Mouse (Mus musculus) kidney, embryonic 15.5 days (tissue): ENCODE results near the gene Snai1. TPM values are rescaled to one million over a fixed set of nuclear protein-coding genes. Genes with fewer than 3 reads are reported as not detected.
A peak's percentile ranks its signal among the peaks of the same experiment; 100 is the strongest.

Source experiments
- ATAC-seq: fragments of 200-750 bp; cut with Nextera tagmentation; replicated peaks from 2 replicates; pipeline ENCODE4 v1.8.0; 2017; ENCODE audit warnings: moderate TSS enrichment; ENCODE audit not compliant: low FRiP score
- H3K27ac ChIP-seq: fragments of 300-500 bp; sonication (generic); 2 replicates; pipeline ENCODE4 v1.5.1; 2015; ENCODE audit warnings: mild to moderate bottlenecking, inconsistent platforms
- H3K27me3 ChIP-seq: fragments of 300-500 bp; sonication (generic); 2 replicates; pipeline ENCODE4 v1.6.1; 2015; ENCODE audit warnings: inconsistent platforms
- H3K36me3 ChIP-seq: fragments of 300-500 bp; sonication (generic); 2 replicates; pipeline ENCODE4 v1.6.1; 2015; ENCODE audit warnings: inconsistent platforms
- H3K4me1 ChIP-seq: fragments of 300-500 bp; sonication (generic); 2 replicates; pipeline ENCODE4 v1.6.1; 2015; ENCODE audit warnings: inconsistent platforms
- H3K4me2 ChIP-seq: fragments of 300-500 bp; sonication (generic); 2 replicates; pipeline ENCODE4 v1.6.1; 2015; ENCODE audit warnings: moderate library complexity, mild to moderate bottlenecking, inconsistent platforms
- H3K4me3 ChIP-seq: fragments of 300-500 bp; sonication (generic); replicated peaks from 2 replicates; pipeline ENCODE4 v1.5.1; 2015; ENCODE audit warnings: mild to moderate bottlenecking, inconsistent platforms
- H3K9ac ChIP-seq: fragments of 300-500 bp; sonication (generic); 2 replicates; pipeline ENCODE4 v1.6.1; 2015; ENCODE audit warnings: mild to moderate bottlenecking, inconsistent platforms
- H3K9me3 ChIP-seq: fragments of 300-500 bp; sonication (generic); replicated peaks from 2 replicates; pipeline ENCODE4 v1.6.1; 2016; ENCODE audit warnings: inconsistent platforms
- WGBS: fragments of 180-500 bp; shearing (Covaris S2); methylation state at CpG from one replicate; pipeline ENCODE4 v1.1.7; 2015; ENCODE audit warnings: mixed read lengths; 5-methylcytosine and 5-hydroxymethylcytosine counted together
- polyA plus RNA-seq: library from polyadenylated mRNA; unstranded; fragments of >200 nt; fragmentation: Nextera tagmentation; extraction: Ambion mirVana; gene quantifications from 2 replicates; pipeline ENCODE4 v1.2.1, GENCODE M21; 2015

Gene Snai1
- polyA plus RNA-seq, 1 experiment from 2014 or later = 37.7 TPM

DNA sequence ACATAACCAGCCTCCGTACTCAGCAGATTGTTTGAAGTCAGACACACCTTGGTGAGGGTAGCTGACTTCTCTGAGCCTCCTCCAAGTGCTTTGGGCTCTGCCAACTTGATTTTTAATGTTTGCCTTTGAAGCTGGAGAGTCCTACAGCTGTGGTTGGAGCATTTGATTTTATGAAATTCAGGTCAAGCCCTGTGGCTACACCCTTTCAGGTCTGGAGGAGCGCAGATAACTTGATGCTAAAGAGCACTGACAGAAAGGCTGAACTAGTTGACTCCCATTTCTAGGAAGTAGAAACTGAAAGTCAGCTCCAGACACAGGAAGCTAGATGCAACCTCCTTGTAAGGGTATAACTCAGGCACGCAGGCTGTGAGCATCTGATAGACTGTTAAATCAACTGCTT lies 32.9 kb upstream of the Snai1 start:
- 80% methylated on average over 3 of the region's 3 CpGs for WGBS
- H3K4me3 ChIP-seq = peak overlapping the region; percentile 2; the same call in 1 of the 2 replicates

DNA sequence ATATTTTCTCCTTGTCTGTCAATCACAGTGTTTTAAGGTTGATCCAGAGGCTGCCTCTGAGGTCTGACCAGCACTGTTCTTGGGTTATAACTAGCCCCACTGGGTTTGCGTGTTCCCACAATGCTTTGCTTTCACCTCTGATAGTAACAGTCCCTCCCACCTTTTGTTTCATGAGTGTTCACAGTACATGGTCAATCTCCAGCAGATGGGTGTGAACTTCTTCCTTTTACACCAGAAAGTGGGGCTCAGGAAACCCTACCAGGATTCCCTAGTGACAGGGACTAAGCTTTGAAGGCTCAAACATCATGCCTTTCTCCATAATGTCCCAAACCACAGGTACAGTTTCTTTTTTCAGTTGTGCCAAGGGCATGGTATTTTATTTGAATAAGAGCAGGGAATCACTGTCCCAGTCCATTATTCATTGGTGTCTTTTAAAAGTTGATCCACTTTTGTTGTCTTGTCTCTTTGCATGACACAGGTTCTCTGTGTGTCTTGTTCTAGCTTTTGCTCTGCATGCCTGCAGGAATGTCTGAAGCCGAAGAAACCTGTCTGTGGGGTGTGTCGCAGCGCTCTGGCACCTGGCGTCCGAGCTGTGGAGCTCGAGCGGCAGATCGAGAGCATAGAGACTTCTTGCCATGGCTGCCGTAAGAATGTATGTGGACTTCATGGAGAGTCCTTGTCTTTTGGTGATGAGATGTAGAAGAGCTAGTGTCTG lies 31.3 kb upstream of the Snai1 start:
- H3K27ac ChIP-seq = no peak overlapping the region
- peaks cover 23% of the 10 kb centered on the region for H3K4me1 ChIP-seq
- H3K4me3 ChIP-seq = no peak overlapping the region
- WGBS = 91% methylated on average over 10 of the region's 10 CpGs
- no peaks in the 10 kb centered on the region for H3K27me3 ChIP-seq
- peaks cover 53% of the 10 kb centered on the region for H3K36me3 ChIP-seq
- H3K9ac ChIP-seq = no peak overlapping the region
- no peaks in the 10 kb centered on the region for H3K9me3 ChIP-seq
- no peak overlapping the region for H3K4me2 ChIP-seq
- no peak for ATAC-seq

More for the DNA sequence above, 32.9 kb upstream of the Snai1 start:
- ATAC-seq = no peak
- Histone ChIP-seq H3K9me3 (no peaks in the 10 kb centered on the region), H3K27ac (0 out of 2 replicates have a peak overlapping the region, but pooled peaks have one; percentile 9), H3K9ac (no peak overlapping the region), H3K27me3 (no peaks in the 10 kb centered on the region), H3K36me3 (peaks cover 38% of the 10 kb centered on the region), H3K4me2 (peak overlapping the region; percentile 92), H3K4me1 (peaks cover 23% of the 10 kb centered on the region)

DNA sequence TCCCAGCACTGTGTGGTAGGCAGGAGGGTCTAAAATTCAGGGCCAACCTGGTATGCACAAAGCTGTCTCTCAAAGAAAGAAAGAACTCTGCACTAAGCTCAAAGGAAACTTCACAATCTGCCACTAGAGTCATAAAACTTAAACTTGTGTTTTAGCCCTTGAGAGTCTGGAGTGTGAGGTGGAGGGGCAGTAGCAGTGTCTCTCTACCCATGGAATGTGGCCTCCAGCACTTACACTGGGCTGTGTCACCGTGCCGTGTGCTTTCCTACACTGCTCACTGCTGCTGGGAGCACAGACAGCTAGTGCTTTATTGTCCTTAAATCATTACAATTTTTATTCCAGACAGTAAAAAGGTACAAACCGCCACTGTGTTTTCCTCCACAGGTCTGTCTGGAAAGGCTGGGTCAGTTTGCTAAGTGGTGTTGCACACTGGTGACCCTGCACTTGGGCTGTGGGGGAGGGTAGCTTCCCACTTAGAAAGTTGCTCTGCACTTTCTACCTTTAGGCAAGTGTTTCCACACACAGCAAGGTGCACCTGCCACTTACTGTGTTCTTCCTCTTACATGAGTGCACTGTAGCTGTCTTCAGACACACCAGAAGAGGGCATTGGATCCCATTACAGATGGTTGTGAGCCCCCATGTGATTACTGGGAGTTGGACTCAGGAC lies 30.1 kb upstream of the Snai1 start:
- 79% methylated on average over 3 of the region's 3 CpGs for WGBS
- no peak for ATAC-seq

DNA sequence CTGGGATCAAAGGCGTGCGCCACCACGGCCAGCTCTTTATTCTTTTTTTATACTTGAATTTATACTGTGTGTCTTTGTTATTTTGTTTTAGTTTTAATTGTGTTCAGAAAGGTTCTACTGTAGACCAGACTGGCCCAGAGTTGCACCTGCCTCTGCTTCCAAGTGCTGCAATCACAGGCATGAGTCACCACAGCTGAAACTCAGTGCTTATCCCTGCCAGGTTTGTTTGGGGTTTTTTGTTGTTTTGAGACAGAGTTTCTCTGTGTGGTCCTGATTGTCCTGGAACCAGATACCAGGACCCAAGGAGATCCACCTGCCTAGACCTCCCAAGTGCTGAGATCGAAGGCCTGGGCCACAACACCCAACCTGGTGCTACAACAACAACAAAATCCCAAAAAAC lies 29.4 kb upstream of the Snai1 start:
- H3K9me3 ChIP-seq = no peaks in the 10 kb centered on the region
- no peak overlapping the region for H3K4me3 ChIP-seq
- H3K27me3 ChIP-seq = no peaks in the 10 kb centered on the region
- 95% methylated on average over 4 of the region's 4 CpGs for WGBS
- no peak for ATAC-seq
- peaks cover 18% of the 10 kb centered on the region for H3K4me1 ChIP-seq
- H3K4me2 ChIP-seq = no peak overlapping the region
- H3K9ac ChIP-seq = no peak overlapping the region
- H3K27ac ChIP-seq = no peak overlapping the region
- peaks cover 72% of the 10 kb centered on the region for H3K36me3 ChIP-seq

More for the DNA sequence above, 30.1 kb upstream of the Snai1 start:
- Histone ChIP-seq H3K27me3 (no peaks in the 10 kb centered on the region), H3K4me3 (no peak overlapping the region), H3K4me2 (no peak overlapping the region), H3K9me3 (no peaks in the 10 kb centered on the region), H3K9ac (no peak overlapping the region), H3K36me3 (peaks cover 65% of the 10 kb centered on the region), H3K4me1 (peaks cover 21% of the 10 kb centered on the region), H3K27ac (no peak overlapping the region)

DNA sequence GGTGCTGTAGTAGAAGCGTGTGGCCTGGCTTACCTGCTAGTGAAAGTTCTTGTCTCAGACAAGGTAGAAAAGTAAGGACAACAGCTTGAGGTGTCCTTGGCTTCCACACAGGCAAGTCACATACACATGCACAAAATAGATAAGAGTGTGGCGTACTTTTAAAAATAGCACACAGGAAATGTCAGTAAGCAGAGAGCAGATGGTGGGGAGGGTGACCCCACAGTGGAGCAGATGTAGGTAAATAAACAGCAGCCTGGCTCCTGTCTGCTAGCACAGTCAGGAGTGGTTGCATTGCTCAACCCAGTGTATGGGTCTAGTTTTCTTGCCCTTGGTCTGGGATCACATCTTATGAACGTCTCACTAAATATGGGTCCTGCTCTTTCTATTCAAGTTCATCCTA lies 27.5 kb upstream of the Snai1 start:
- WGBS = 75% methylated on average over 3 of the region's 3 CpGs

DNA sequence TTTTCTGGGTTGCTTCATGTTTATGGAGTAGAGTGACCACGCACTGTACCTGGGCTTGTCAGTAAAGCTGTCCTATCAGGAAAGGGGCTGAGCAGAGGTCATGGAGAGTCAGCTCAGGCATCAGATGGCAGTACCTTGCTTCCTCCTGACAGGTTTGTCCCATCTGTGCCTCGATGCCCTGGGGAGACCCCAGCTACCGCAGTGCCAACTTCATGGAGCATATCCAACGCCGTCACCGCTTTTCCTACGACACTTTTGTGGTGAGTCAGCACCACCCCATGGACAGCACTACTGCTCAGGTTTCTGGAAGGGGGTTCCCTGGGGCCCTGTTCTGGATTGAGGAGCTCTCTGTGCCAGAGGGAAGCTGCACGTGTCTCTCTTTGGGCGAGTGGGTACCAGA lies 25.6 kb upstream of the Snai1 start:
- ATAC-seq = no peak
- Histone ChIP-seq H3K36me3 (peaks cover 99% of the 10 kb centered on the region), H3K4me2 (no peak overlapping the region), H3K9ac (no peak overlapping the region), H3K4me3 (no peak overlapping the region), H3K9me3 (no peaks in the 10 kb centered on the region), H3K27ac (no peak overlapping the region), H3K27me3 (no peaks in the 10 kb centered on the region), H3K4me1 (no peaks in the 10 kb centered on the region)
- 97% methylated on average over 9 of the region's 9 CpGs for WGBS

More for the DNA sequence above, 27.5 kb upstream of the Snai1 start:
- Histone ChIP-seq H3K27ac (no peak overlapping the region), H3K9ac (no peak overlapping the region), H3K4me1 (peaks cover 2% of the 10 kb centered on the region), H3K4me2 (no peak overlapping the region), H3K4me3 (no peak overlapping the region), H3K27me3 (no peaks in the 10 kb centered on the region), H3K36me3 (peaks cover 91% of the 10 kb centered on the region), H3K9me3 (no peaks in the 10 kb centered on the region)
- no peak for ATAC-seq

DNA sequence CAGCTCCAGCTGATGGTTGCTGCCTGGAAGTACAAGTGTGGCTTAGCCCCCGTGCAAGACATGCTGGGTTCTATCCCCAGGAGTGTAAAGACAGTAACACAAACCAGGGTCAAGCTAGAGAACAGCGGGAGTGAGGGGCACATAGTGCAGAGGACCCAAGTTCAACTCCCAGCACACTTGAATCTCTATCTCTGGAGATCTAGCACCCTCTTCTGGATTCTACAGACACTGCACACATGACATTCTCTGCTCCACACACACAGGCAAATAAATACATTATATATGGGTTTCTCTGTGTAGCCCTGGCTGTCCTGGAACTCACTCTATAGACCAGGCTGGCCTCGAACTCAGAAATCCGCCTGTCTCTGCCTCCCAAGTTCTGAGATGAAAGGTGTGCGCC lies 25.0 kb upstream of the Snai1 start:
- no peaks in the 10 kb centered on the region for H3K27me3 ChIP-seq
- H3K9ac ChIP-seq = no peak overlapping the region
- no peaks in the 10 kb centered on the region for H3K9me3 ChIP-seq
- no peaks in the 10 kb centered on the region for H3K4me1 ChIP-seq
- H3K4me2 ChIP-seq = no peak overlapping the region
- WGBS = 90% methylated on average over 5 of the region's 5 CpGs
- ATAC-seq = no peak
- peaks cover 99% of the 10 kb centered on the region for H3K36me3 ChIP-seq
- no peak overlapping the region for H3K4me3 ChIP-seq
- H3K27ac ChIP-seq = no peak overlapping the region

DNA sequence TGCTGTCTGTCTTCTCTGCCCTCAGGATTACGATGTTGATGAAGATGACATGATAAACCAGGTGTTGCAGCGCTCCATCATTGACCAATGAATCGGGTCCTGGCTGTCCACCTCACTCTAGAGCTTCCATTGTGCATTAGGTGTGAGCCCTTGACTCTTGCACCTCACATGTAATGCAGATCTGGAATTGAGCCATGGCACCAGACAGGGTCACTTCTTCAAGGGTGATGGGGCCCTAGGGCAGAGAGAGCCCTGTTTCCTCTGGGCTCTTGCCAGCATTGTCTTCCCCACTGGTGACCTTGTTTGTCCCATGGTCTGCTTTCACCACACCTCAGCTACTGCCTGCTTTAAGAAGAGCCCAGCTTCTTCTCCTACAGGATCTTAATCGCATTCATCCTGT lies 23.4 kb upstream of the Snai1 start:
- ATAC-seq = no peak
- H3K9me3 ChIP-seq = no peaks in the 10 kb centered on the region
- H3K4me2 ChIP-seq = no peak overlapping the region
- no peaks in the 10 kb centered on the region for H3K4me1 ChIP-seq
- peaks cover 90% of the 10 kb centered on the region for H3K36me3 ChIP-seq
- no peaks in the 10 kb centered on the region for H3K27me3 ChIP-seq
- H3K9ac ChIP-seq = no peak overlapping the region
- no peak overlapping the region for H3K4me3 ChIP-seq
- no peak overlapping the region for H3K27ac ChIP-seq
- WGBS = 91% methylated on average over 4 of the region's 4 CpGs

DNA sequence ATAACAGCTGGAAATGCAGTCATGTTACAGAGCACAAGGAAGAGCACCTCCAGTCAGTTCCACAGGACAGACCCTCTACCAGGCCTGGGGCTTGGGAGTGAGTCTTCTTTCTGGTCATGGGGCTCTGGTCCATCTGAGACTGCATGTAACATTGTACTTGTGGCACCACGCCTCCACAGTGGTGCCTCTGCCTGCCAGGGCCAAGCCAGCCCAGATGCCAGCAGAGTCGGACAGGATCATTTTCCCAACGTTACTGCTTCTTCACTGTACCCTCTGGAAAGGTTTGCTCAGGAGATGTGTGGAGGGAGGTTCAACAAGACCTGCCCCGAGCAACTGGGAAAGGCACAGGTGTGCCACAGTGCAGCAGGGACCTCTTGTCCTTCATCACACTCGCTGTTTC lies 22.3 kb upstream of the Snai1 start:
- H3K27me3 ChIP-seq = no peaks in the 10 kb centered on the region
- ATAC-seq = no peak
- WGBS = 92% methylated on average over 5 of the region's 5 CpGs
- H3K9ac ChIP-seq = no peak overlapping the region
- no peaks in the 10 kb centered on the region for H3K9me3 ChIP-seq
- no peaks in the 10 kb centered on the region for H3K4me1 ChIP-seq
- peaks cover 87% of the 10 kb centered on the region for H3K36me3 ChIP-seq
- no peak overlapping the region for H3K4me3 ChIP-seq
- no peak overlapping the region for H3K27ac ChIP-seq
- H3K4me2 ChIP-seq = no peak overlapping the region

DNA sequence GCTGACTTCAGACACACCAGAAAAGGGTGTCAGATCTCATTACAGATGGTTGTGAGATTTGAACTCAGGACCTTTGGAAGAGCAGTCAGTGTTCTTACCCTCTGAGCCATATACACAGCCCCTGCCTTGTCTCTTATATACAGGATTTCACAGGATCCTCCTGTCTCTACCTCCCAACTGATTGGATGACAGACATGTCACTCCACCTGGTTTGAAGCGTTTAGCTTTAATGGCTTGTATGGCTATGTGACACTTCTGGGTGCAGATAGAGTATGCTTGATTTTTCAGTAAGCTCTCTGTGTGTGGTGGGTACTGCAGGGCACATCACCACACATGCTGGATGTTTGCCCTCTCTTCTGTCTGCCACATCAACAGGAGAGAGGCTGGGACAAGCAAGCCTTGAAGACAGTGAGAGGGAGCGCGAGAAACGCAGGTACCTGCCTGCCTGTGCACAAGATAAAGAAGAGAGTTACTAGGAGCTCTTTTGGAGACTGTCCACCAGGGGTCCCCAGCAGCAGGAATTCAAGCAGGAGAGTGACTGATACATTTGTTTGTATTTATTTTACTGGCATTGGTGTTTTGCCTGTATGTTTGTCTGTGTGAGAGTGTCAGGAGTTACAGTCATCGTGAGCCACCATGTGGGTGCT lies 18.3 kb upstream of the Snai1 start:
- no peak for ATAC-seq
- H3K27ac ChIP-seq = no peak overlapping the region
- no peak overlapping the region for H3K4me3 ChIP-seq
- H3K27me3 ChIP-seq = no peaks in the 10 kb centered on the region
- WGBS = 89% methylated on average over 5 of the region's 5 CpGs
- H3K4me2 ChIP-seq = no peak overlapping the region
- H3K9ac ChIP-seq = no peak overlapping the region
- H3K9me3 ChIP-seq = no peaks in the 10 kb centered on the region
- H3K36me3 ChIP-seq = peaks cover 46% of the 10 kb centered on the region
- no peaks in the 10 kb centered on the region for H3K4me1 ChIP-seq

DNA sequence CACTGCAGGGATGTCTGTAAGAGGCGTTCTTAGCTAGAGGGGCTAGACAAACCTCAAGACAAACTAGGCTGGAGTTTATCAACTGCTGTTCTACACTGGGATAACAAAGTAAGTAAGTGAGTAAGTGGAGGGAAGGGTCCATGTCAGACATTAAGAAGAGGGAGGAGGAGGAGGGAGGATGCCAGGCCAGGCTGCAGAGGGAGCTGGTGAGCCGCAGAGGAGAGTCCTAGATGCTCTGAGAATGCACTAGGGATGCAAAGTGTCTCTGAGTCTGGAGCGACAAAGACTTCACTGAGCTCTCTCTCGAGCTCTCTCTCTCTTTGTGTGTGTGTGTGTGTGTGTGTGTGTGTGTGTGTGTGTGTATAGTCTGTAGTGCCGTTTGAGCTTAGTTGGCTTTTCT lies 9.7 kb upstream of the Snai1 start:
- Histone ChIP-seq H3K4me3 (no peak overlapping the region), H3K36me3 (no peaks in the 10 kb centered on the region), H3K4me2 (no peak overlapping the region), H3K9ac (no peak overlapping the region), H3K4me1 (0 out of 2 replicates have a peak, but pooled peaks cover 3% of the 10 kb centered on the region), H3K9me3 (no peaks in the 10 kb centered on the region), H3K27me3 (no peaks in the 10 kb centered on the region), H3K27ac (no peak overlapping the region)
- ATAC-seq = no peak; the same call in 1 of the 2 replicates
- WGBS = 13% methylated on average over 5 of the region's 5 CpGs

DNA sequence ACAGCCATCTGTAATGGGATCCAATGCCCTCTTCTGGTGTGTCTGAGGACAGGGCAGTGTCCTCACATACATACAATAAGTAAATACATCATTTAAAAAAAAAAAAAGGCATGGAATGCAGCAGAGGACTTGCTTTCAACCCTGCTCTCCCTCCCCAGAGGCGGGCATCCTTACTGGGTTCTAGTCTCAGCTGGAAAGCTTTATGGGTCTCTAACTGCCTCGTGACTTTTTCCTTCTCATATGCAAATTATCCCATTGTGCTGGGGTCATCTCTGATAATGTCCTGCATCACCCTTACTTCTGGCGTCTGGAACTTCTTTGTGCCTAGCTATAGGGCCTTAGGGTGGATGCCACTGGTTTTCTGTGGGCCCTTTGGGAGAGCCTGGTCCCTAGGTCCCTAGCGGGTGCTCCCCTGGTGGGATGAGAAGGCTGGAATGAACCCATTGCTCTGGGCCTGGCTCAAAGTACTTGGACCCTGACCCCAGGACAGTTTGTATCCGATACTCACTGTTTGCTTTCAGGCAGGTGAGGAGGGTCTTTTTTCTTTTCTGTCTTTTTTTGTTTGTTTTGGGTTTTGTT lies 8.0 kb upstream of the Snai1 start:
- H3K9ac ChIP-seq = no peak overlapping the region
- H3K27me3 ChIP-seq = peaks cover 6% of the 10 kb centered on the region
- H3K36me3 ChIP-seq = no peaks in the 10 kb centered on the region
- no peaks in the 10 kb centered on the region for H3K9me3 ChIP-seq
- no peak overlapping the region for H3K4me2 ChIP-seq
- H3K27ac ChIP-seq = no peak overlapping the region
- 50% methylated on average over 5 of the region's 5 CpGs for WGBS
- H3K4me1 ChIP-seq = 0 out of 2 replicates have a peak, but pooled peaks cover 3% of the 10 kb centered on the region
- H3K4me3 ChIP-seq = no peak overlapping the region
- no peak for ATAC-seq
